Mouse (Mus musculus) cerebellum, postnatal 25 days (tissue): ENCODE measurements at regions not wholly inside any gene's neighbourhood (a gene's known extent, or its start where the extent isn't known, plus 50 kb on each side); places are given as distances from the start of the nearest gene placed in this dataset.
A peak's percentile ranks its signal among the peaks of the same experiment; 100 is the strongest.

Experiments
- DNase-seq, 2 experiments: peaks; one replicate each; pipeline ENCODE4 v3.0.0; 2021; ENCODE audit warnings: mixed read lengths in 2 of 2

- no peak for DNase-seq
These were observed 216.0 kb upstream of the Fut9 start for GRCm38 (mm10) chr4:26016071-26016470.

- DNase-seq = peak; percentile 70 to 78
These were observed 200.3 kb upstream of the Fut9 start for GRCm38 (mm10) chr4:26000364-26000763.

- no peak for DNase-seq
These were observed 198.5 kb upstream of the Fut9 start for GRCm38 (mm10) chr4:25998561-25998960.

- no peak for DNase-seq
These were observed 155.8 kb upstream of the Fut9 start for GRCm38 (mm10) chr4:25955696-25956348.

GRCm38 (mm10) chr4:25932546-25932945 lies 132.5 kb upstream of the Fut9 start:
- DNase-seq = no peak

- no peak for DNase-seq
These were observed 95.4 kb upstream of the Fut9 start for GRCm38 (mm10) chr4:25895381-25895980.

- DNase-seq = no peak
These were observed 92.0 kb upstream of the Fut9 start for GRCm38 (mm10) chr4:25891888-25892661.
